Mouse (Mus musculus): ENCODE measurements around the gene Bpifa6. TPM values are rescaled to one million over a fixed set of nuclear protein-coding genes. Genes with fewer than 3 reads are reported as not detected.

The Bpifa6 gene
- not detected for polyA plus RNA-seq (2017; shearing (Covaris generic))

GRCm38 (mm10) chr2:153974582-153974981, at the start of gene Bpifa6:
Gene Bpifa6 (plus strand): TSS chr2:153974945.

GRCm38 (mm10) chr2:153937843-153938242, 36.9 kb upstream of the Bpifa6 start, which contains the start of gene Bpifb4:
Gene Bpifb4 (plus strand): TSS chr2:153938212.

DNA sequence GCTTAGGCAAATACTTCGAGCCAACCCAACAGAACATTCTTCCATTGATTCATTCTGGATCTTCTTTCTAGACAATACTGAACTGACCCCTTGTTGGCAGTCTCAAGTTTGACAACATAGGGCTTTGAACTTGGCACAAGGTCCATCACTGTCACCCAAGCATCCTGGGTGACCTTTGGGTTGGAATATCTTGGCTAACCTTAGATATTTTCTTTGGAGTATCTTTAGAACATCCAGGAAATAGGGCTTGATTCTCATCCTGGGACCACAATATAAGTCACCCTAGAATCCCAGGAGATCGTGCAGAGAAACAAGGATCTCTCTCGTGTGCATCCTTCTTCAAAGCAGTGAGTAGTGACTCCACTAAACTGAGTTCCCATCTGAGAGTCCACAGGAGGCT, 33.2 kb downstream of the Bpifa6 start, which contains the start of gene Bpifa2:
Gene Bpifa2 (plus strand): TSS at position 301 of the 400 bp plus-strand sequence.

Other genes with a start within 250 kb of the Bpifa6 start
- gene Mapre1, start 233.7 kb upstream of the Bpifa6 start, polyA plus RNA-seq (2017; shearing (Covaris generic)): 212 TPM
- gene Efcab8, start 195.0 kb upstream of the Bpifa6 start, polyA plus RNA-seq (2017; shearing (Covaris generic)): 0.56 TPM
- gene Sun5, start 103.9 kb upstream of the Bpifa6 start, polyA plus RNA-seq (2017; shearing (Covaris generic)): not detected
- not detected for gene Bpifb2, start 99.9 kb upstream of the Bpifa6 start, polyA plus RNA-seq (2017; shearing (Covaris generic))
- gene Bpifb6, start 74.6 kb upstream of the Bpifa6 start, polyA plus RNA-seq (2017; shearing (Covaris generic)): not detected
- gene Bpifb3, start 56.7 kb upstream of the Bpifa6 start, polyA plus RNA-seq (2017; shearing (Covaris generic)): not detected
- gene Bpifb4, start 36.7 kb upstream of the Bpifa6 start, polyA plus RNA-seq (2017; shearing (Covaris generic)): not detected
- 0.45 TPM for gene Bpifa2, start 33.3 kb downstream of the Bpifa6 start, polyA plus RNA-seq (2017; shearing (Covaris generic))
- gene Bpifa3, start 155.4 kb downstream of the Bpifa6 start, polyA plus RNA-seq (2017; shearing (Covaris generic)): not detected
- gene Bpifa1, start 167.9 kb downstream of the Bpifa6 start, polyA plus RNA-seq (2017; shearing (Covaris generic)): not detected
- not detected for gene Bpifa5, start 187.7 kb downstream of the Bpifa6 start, polyA plus RNA-seq (2017; shearing (Covaris generic))
- not detected for gene Bpifb1, start 215.9 kb downstream of the Bpifa6 start, polyA plus RNA-seq (2017; shearing (Covaris generic))
- not detected for gene Bpifb5, start 248.8 kb downstream of the Bpifa6 start, polyA plus RNA-seq (2017; shearing (Covaris generic))

All from activated CD4-positive, CD25-positive, alpha-beta regulatory T cell, adult 9 weeks (primary cell).